Mouse (Mus musculus) embryonic facial prominence, embryonic 13.5 days (tissue): ENCODE measurements around the gene Ankrd55. TPM values are rescaled to one million over a fixed set of nuclear protein-coding genes. Genes with fewer than 3 reads are reported as not detected.

Experiments used
- ATAC-seq: fragments of 200-750 bp; cut with Nextera tagmentation; 2 replicates; pipeline ENCODE4 v1.8.0; 2017; ENCODE audit warnings: low read depth; ENCODE audit not compliant: insufficient number of reproducible peaks, insufficient read depth, low FRiP score, low TSS enrichment
- H3K27ac ChIP-seq: fragments of 300-500 bp; sonication (generic); 2 replicates; pipeline ENCODE4 v1.5.1; 2015; ENCODE audit warnings: moderate library complexity, mild to moderate bottlenecking, inconsistent platforms
- H3K27me3 ChIP-seq: fragments of 300-500 bp; sonication (generic); 2 replicates; pipeline ENCODE4 v1.6.1; 2015; ENCODE audit warnings: mild to moderate bottlenecking, inconsistent platforms
- H3K36me3 ChIP-seq: fragments of 300-500 bp; sonication (generic); 2 replicates; pipeline ENCODE4 v1.6.1; 2015; ENCODE audit warnings: mild to moderate bottlenecking, inconsistent platforms
- H3K4me1 ChIP-seq: fragments of 300-500 bp; sonication (generic); 2 replicates; pipeline ENCODE4 v1.6.1; 2015; ENCODE audit warnings: inconsistent platforms
- H3K4me2 ChIP-seq: fragments of 300-500 bp; sonication (generic); 2 replicates; pipeline ENCODE4 v1.6.1; 2015; ENCODE audit warnings: moderate library complexity, mild to moderate bottlenecking, inconsistent platforms
- H3K4me3 ChIP-seq: fragments of 300-500 bp; sonication (generic); 2 replicates; pipeline ENCODE4 v1.5.1; 2015; ENCODE audit warnings: mild to moderate bottlenecking, inconsistent platforms
- H3K9ac ChIP-seq: fragments of 300-500 bp; sonication (generic); 2 replicates; pipeline ENCODE4 v1.6.1; 2015; ENCODE audit warnings: mild to moderate bottlenecking, inconsistent platforms
- H3K9me3 ChIP-seq: fragments of 300-500 bp; sonication (generic); 2 replicates; pipeline ENCODE4 v1.6.1; 2016; ENCODE audit warnings: inconsistent platforms
- WGBS: fragments of 180-500 bp; shearing (Covaris S2); methylation state at CpG from one replicate; pipeline ENCODE4 v1.1.7; 2015; ENCODE audit warnings: mixed read lengths; 5-methylcytosine and 5-hydroxymethylcytosine counted together
- polyA plus RNA-seq: library from polyadenylated mRNA; unstranded; fragments of >200 nt; fragmentation: Nextera tagmentation; extraction: Ambion mirVana; gene quantifications from 2 replicates; pipeline ENCODE4 v1.2.1, GENCODE M21; 2015

The Ankrd55 gene
- polyA plus RNA-seq, 1 experiment from 2014 or later, result 1.1 TPM

DNA sequence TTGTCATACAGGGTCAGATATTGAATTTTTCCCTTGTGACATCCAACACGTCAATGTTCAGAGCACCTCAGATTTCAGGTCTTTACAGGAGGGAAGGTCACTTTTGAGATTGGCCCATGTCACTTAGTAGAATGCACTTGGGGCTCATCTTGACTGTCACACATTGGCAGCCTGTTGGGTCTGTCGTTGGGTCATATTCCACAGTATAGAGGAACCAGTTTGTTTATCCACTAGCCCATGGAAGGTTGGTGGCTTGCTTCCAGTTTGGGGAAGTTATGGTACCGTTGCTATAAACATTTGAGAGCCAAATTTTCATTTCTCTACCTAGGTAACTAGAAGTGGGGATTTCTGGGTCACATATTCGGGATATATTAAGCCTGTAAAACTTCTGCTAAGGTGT is 73.3 kb downstream of the Ankrd55 start:
- H3K27ac ChIP-seq, result no peak overlapping the region
- 86% methylated on average over 4 of the region's 4 CpGs for WGBS
- no peak for ATAC-seq
- H3K36me3 ChIP-seq, result no peaks in the 10 kb centered on the region
- no peak overlapping the region for H3K4me2 ChIP-seq
- H3K27me3 ChIP-seq, result no peaks in the 10 kb centered on the region
- H3K4me1 ChIP-seq, result peaks cover 9% of the 10 kb centered on the region; the same call in 1 of the 2 replicates
- H3K9ac ChIP-seq, result no peak overlapping the region
- H3K4me3 ChIP-seq, result no peak overlapping the region
- no peaks in the 10 kb centered on the region for H3K9me3 ChIP-seq

DNA sequence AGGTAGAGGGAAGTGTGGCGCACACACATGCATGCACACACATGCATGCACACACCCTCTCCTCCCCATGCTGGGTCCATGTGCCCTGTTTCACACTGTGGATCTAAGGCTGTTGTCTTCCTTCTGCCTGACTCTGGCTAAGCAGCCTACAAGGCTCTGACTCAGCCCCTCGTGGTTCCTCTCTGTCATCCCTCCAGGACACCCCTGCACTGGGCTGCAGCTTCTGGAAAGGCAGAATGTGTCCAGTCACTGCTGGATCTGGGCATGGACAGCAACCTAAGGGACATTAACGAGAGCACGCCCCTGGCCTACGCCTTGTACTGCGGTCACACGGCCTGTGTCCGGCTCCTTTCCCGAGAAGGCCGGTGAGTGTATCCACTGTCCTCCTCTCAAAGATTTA is 75.0 kb downstream of the Ankrd55 start:
- WGBS, result 89% methylated on average over 10 of the region's 10 CpGs
- ATAC-seq, result no peak
- no peaks in the 10 kb centered on the region for H3K27me3 ChIP-seq

DNA sequence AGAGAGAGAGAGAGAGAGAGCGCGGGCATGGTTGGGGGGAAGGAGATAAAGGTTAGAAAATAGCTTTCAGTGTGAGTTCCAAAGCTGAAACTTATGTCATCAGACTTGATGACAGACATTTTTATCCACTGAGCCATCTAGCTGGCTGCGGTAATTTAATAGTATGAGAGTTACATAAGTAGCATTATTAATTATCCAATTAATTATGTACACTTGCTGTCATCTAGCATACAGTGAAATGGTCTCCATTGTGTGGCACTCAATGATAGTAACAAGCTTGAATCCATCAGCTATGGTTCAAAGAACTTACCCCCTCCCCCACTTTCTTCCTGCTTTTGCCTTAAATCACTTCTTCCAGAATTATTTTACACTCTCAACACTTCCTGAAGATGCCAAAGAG is 75.5 kb downstream of the Ankrd55 start:
- WGBS, result 88% methylated on average over 3 of the region's 3 CpGs
- peaks cover 5% of the 10 kb centered on the region; the same call in 1 of the 2 replicates for H3K4me1 ChIP-seq

More for the DNA sequence above, 75.0 kb downstream of the Ankrd55 start:
- H3K4me3 ChIP-seq, result no peak overlapping the region
- H3K4me2 ChIP-seq, result no peak overlapping the region
- H3K9me3 ChIP-seq, result no peaks in the 10 kb centered on the region
- H3K4me1 ChIP-seq, result peaks cover 5% of the 10 kb centered on the region; the same call in 1 of the 2 replicates
- no peaks in the 10 kb centered on the region for H3K36me3 ChIP-seq
- H3K27ac ChIP-seq, result no peak overlapping the region
- H3K9ac ChIP-seq, result no peak overlapping the region

DNA sequence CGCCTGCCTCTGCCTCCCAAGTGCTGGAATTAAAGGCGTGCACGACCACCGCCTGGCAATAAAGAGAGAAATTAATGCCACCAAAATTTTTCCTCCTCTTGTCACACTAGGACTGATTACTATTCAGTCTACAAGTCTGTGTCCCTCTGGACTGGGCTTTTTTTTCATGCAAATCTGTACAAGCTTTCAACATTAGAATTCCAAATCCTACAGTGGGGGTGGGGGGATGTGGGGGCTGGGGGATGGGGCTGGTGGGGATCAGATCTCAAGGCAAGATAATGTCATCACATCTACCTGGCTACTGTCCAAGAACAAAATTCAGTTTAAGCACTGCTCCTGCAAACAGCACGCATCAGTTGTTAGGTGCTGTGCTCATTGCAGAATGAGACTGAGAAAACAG is 76.4 kb downstream of the Ankrd55 start:
- H3K9me3 ChIP-seq, result no peaks in the 10 kb centered on the region
- H3K36me3 ChIP-seq, result no peaks in the 10 kb centered on the region
- no peak overlapping the region for H3K4me3 ChIP-seq
- no peak overlapping the region for H3K4me2 ChIP-seq
- no peak overlapping the region for H3K9ac ChIP-seq
- 75% methylated on average over 5 of the region's 5 CpGs for WGBS
- no peak for ATAC-seq
- H3K27ac ChIP-seq, result no peak overlapping the region
- peaks cover 5% of the 10 kb centered on the region; the same call in 1 of the 2 replicates for H3K4me1 ChIP-seq
- H3K27me3 ChIP-seq, result no peaks in the 10 kb centered on the region

More for the DNA sequence above, 75.5 kb downstream of the Ankrd55 start:
- Histone ChIP-seq H3K4me2 (no peak overlapping the region), H3K9me3 (no peaks in the 10 kb centered on the region), H3K27me3 (no peaks in the 10 kb centered on the region), H3K9ac (no peak overlapping the region), H3K4me3 (no peak overlapping the region), H3K36me3 (no peaks in the 10 kb centered on the region), H3K27ac (no peak overlapping the region)
- no peak for ATAC-seq

DNA sequence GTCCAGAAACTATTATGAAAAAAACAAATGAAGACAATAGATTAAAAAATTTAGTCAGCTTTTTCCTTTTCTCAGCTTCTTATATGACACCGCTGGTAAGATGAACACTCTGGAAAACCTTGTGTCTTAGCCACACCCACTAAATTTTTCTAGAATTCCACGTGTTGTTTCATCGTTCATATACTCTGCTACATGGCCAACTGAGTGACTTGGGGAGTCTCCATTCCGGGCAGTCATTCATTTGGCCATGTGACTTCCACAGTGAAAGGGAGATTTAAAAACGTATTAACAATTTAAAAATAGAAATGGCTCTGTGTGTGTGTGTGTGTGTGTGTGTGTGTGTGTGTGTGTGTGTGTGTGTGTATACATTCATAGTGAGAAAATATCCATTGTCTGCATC is 77.1 kb downstream of the Ankrd55 start:
- H3K36me3 ChIP-seq, result no peaks in the 10 kb centered on the region
- peak overlapping the region; percentile 60; the same call in 1 of the 2 replicates for H3K27ac ChIP-seq
- ATAC-seq, result no peak
- no peaks in the 10 kb centered on the region for H3K27me3 ChIP-seq
- H3K9ac ChIP-seq, result no peak overlapping the region
- no peak overlapping the region for H3K4me2 ChIP-seq
- 56% methylated on average over 5 of the region's 5 CpGs for WGBS
- H3K4me1 ChIP-seq, result peaks cover 5% of the 10 kb centered on the region; the same call in 1 of the 2 replicates
- no peaks in the 10 kb centered on the region for H3K9me3 ChIP-seq
- no peak overlapping the region for H3K4me3 ChIP-seq

DNA sequence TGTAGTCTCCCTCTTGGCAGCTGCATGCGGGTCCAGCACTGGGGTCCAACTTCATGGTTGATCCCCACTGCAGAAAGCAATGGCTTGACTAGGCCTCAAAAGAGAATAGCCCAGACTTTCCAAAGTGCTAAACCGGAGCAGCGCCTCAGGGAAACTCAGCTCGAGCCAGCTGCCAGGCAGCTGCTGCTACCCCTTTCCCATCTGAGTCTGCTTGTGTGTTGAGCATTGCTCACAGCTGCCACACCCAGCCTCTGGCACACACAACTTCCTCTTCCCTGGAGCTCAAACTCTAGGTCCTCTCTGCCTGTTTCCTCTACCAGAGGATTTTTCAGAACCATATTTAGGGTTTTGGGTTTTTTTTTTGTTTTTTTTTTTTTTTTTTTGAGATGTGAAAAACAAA is 77.5 kb downstream of the Ankrd55 start:
- H3K36me3 ChIP-seq, result no peaks in the 10 kb centered on the region
- 49% methylated on average over 4 of the region's 4 CpGs for WGBS
- no peaks in the 10 kb centered on the region for H3K9me3 ChIP-seq
- H3K27me3 ChIP-seq, result no peaks in the 10 kb centered on the region
- no peak for ATAC-seq
- H3K4me1 ChIP-seq, result peaks cover 5% of the 10 kb centered on the region; the same call in 1 of the 2 replicates
- no peak overlapping the region for H3K9ac ChIP-seq
- no peak overlapping the region for H3K4me2 ChIP-seq
- H3K27ac ChIP-seq, result peak overlapping the region; percentile 60
- no peak overlapping the region for H3K4me3 ChIP-seq

DNA sequence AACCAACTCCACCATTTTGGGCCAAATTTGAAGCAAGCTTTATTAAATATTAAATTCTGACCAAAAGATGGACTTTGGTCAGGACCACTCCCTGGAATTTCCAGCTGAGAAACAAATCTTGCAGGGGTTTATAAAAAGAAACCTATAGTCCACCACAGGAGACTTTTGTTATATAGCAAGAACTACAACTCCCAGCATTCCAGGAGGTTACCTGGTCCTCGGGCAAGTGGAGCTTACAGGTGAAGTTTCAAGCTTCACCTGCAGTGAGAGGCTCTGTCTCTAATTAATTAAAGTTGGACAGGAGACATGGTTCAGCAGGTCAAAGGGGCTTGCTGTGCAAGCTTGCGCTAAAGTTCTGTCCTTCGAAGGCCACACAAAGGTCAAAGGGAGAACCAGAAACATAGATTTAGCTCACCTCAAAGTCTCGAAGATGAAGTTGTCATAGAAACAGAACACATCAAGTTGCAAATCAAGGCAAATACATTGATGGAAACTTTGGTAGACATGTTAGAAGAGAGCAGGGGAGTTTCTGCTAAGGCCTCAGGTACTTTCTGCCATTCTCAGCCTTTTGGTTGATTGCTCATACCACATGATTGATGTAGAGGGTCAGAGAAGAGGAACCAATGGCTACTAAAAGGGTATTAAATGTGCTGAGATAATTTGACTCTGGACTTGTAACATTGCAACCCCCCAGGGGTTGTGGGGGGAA is 78.2 kb downstream of the Ankrd55 start:
- no peaks in the 10 kb centered on the region for H3K36me3 ChIP-seq
- WGBS, result 85% methylated on average over 4 of the region's 4 CpGs
- H3K27me3 ChIP-seq, result no peaks in the 10 kb centered on the region
- H3K4me1 ChIP-seq, result peaks cover 5% of the 10 kb centered on the region; the same call in 1 of the 2 replicates
- no peaks in the 10 kb centered on the region for H3K9me3 ChIP-seq
- no peak overlapping the region for H3K4me3 ChIP-seq
- no peak overlapping the region for H3K27ac ChIP-seq
- H3K4me2 ChIP-seq, result no peak overlapping the region
- no peak for ATAC-seq
- no peak overlapping the region for H3K9ac ChIP-seq

DNA sequence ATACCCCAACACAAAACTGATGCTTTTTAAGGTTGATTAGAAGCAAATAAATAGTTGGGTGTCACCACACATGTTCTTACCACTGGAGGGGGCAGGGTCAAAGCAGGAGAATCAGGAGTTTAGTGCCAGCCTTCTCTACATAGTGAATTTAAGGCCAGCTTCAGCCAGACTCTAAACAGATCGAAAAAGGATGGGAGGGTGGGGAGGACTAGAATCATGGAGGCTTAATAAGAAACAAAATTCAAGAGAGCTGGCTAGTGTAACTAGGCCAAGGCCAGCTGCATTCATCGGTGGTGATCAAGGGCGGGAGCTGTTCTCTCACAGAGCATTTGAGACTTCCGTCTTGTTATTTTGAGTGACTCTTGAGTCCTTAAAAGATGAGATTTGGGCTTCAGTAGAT is 83.5 kb downstream of the Ankrd55 start:
- no peak for ATAC-seq
- Histone ChIP-seq H3K9me3 (no peaks in the 10 kb centered on the region), H3K4me3 (no peak overlapping the region), H3K4me1 (0 out of 2 replicates have a peak, but pooled peaks cover 4% of the 10 kb centered on the region), H3K27ac (no peak overlapping the region), H3K4me2 (no peak overlapping the region), H3K36me3 (no peaks in the 10 kb centered on the region), H3K27me3 (no peaks in the 10 kb centered on the region), H3K9ac (no peak overlapping the region)
- WGBS, result 94% methylated on average over 4 of the region's 4 CpGs

DNA sequence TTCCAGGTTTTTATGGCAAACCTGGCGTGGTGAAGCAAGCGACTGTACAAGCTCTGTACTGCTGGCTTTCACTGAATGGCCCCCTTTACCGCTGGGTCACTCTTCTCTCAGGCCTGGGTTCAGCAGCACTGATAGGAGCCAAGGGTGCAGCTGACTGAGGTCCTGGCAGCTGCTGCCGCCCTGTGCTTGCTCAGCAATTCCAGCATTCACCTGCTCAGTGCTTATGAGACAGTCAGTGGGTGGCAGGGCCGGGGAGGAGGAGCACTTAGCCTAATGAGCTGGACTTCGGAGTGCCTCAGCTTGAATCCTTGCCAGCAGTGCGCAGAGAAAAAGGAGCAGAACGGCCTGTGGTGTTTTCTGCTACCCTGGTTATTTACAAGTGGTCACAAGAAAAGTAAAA is 87.5 kb downstream of the Ankrd55 start:
- H3K9ac ChIP-seq, result 0 out of 2 replicates have a peak overlapping the region, but pooled peaks have one; percentile 16
- H3K4me1 ChIP-seq, result 0 out of 2 replicates have a peak, but pooled peaks cover 4% of the 10 kb centered on the region
- no peaks in the 10 kb centered on the region for H3K36me3 ChIP-seq
- no peak overlapping the region for H3K4me2 ChIP-seq
- no peak overlapping the region for H3K4me3 ChIP-seq
- H3K9me3 ChIP-seq, result no peaks in the 10 kb centered on the region
- H3K27me3 ChIP-seq, result no peaks in the 10 kb centered on the region
- ATAC-seq, result no peak
- WGBS, result 45% methylated on average over 8 of the region's 8 CpGs
- no peak overlapping the region for H3K27ac ChIP-seq

DNA sequence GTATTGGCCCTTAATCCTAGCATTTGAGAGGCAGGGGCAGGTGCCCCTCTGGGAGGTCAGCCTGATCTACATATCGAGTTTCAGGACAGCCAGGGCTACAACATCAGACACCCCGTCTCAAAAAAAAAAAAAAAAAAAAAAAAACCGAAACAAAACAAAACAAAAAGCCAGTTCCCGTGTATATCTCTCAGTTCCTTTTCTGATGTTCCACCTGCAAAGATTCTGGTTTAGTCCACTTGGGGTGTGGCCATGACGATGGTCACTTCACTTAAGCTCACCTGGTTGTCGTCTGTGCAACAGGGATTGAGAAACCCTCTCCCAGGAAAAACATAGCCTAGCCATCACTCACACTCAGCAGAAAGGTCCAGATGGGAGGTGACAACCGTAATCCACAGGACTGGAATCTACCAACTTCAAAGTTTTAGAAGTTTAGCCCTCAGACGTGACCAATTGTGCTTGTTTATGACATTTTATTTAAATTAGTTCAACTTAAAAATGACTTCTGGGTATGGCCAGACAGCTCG is 90.6 kb downstream of the Ankrd55 start:
- ATAC-seq, result no peak
- H3K9me3 ChIP-seq, result no peaks in the 10 kb centered on the region
- WGBS, result 72% methylated on average over 9 of the region's 9 CpGs

DNA sequence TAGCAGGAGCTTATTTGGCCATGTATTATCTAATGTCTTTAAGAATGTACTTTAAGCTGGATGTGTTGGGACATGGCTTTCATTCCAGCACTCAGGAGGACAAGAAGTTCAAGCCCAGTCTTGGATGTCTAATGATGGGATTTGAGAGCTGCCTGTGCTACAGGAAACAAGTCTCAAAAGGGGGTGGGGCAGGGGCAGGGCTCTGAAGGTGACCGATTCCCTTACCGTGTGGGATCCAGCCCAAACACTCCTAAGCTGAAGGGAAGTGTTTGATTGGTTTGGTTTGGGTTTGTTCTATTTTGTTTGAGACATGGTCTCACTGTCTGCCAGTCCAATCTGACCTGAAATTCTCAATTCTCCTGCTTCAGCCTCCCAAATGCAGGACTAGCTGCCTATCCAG is 93.2 kb downstream of the Ankrd55 start:
- Histone ChIP-seq H3K27ac (0 out of 2 replicates have a peak overlapping the region, but pooled peaks have one; percentile 85), H3K4me1 (peaks cover 23% of the 10 kb centered on the region), H3K4me2 (no peak overlapping the region), H3K9me3 (no peaks in the 10 kb centered on the region), H3K4me3 (no peak overlapping the region), H3K36me3 (no peaks in the 10 kb centered on the region), H3K27me3 (no peaks in the 10 kb centered on the region), H3K9ac (no peak overlapping the region)
- 60% methylated on average over 2 of the region's 2 CpGs for WGBS
- no peak for ATAC-seq

More for the DNA sequence above, 90.6 kb downstream of the Ankrd55 start:
- no peak overlapping the region for H3K4me2 ChIP-seq
- H3K4me1 ChIP-seq, result peaks cover 17% of the 10 kb centered on the region
- no peak overlapping the region for H3K9ac ChIP-seq
- H3K27ac ChIP-seq, result no peak overlapping the region
- H3K4me3 ChIP-seq, result no peak overlapping the region
- H3K27me3 ChIP-seq, result no peaks in the 10 kb centered on the region
- no peaks in the 10 kb centered on the region for H3K36me3 ChIP-seq

DNA sequence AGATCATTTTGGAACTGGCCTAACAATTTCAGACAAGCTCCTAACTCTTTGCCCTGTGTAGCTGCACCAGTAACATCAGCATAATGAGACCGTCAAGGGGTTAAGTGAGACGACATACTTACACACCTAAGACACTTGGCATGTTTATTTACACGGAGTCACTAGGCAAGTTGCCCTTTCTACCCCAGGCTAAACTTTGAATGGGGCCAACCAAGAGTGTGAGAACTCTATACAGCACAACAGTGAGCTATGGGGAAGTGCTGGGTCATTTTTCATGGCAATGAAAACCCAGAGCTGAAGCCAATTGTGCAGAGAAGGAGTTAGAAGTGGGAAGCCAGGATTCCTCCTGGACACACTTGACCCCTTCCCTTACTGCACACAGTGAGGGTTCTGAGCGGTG is 94.2 kb downstream of the Ankrd55 start:
- no peaks in the 10 kb centered on the region for H3K27me3 ChIP-seq
- H3K4me2 ChIP-seq, result no peak overlapping the region
- no peaks in the 10 kb centered on the region for H3K36me3 ChIP-seq
- H3K9ac ChIP-seq, result no peak overlapping the region
- no peak overlapping the region for H3K4me3 ChIP-seq
- H3K9me3 ChIP-seq, result no peaks in the 10 kb centered on the region
- H3K4me1 ChIP-seq, result peaks cover 23% of the 10 kb centered on the region
- peak overlapping the region; percentile 85 for H3K27ac ChIP-seq
- WGBS, result 55% methylated on average over 4 of the region's 4 CpGs
- no peak for ATAC-seq
